Mouse (Mus musculus): Measurements from ENCODE around the gene Col23a1. TPM values are rescaled to one million over a fixed set of nuclear protein-coding genes. Genes with fewer than 3 reads are reported as not detected.

Col23a1 gene
- total RNA-seq, 2 experiments from 2014 or later: 2.8 to 2.9 TPM

DNA sequence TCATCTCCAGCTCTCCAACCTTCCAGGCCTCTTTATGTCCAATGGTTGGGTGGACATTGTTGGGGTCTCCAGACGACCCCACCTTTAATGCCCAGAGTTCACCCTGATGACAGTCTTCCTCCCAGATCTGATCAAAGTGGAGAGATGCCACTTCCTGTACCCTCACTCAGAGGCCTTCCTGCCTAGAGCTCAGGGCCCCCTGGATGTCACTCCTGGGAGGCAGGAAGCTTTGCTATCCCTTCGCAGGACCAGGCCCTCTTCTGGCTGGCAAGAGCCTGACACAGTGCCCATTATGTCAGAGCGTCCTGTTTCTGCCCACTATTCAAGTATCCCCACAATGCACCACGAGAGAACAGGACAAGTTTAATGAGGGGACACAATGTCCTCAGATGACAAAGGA, 289.3 kb downstream of the Col23a1 start:
- DNase-seq: no peak
- intact Hi-C loops (cut with DNase I): no loop called here

GRCm38 (mm10) chr11:51582713-51583112, 293.0 kb downstream of the Col23a1 start:
- DNase-seq: peak; percentile 73 to 80
- intact Hi-C loops (cut with DNase I): loop anchor here (5.0 kb wide), 1 partner anchor 45 kb away; no protein-coding TSS in a partner anchor

- no peak for DNase-seq
- intact Hi-C loops (cut with DNase I): loop anchor here (5.0 kb wide), 1 partner anchor 47 kb away; no protein-coding TSS in a partner anchor
These were observed 294.3 kb downstream of the Col23a1 start for GRCm38 (mm10) chr11:51584057-51584430.

GRCm38 (mm10) chr11:51584431-51585248, 294.9 kb downstream of the Col23a1 start, which contains the start of gene Phykpl:
Phykpl (plus strand) TSS chr11:51584757.
- peak; percentile 98 to 99 for DNase-seq
- intact Hi-C loops (cut with DNase I): loop anchor here (5.0 kb wide), 1 partner anchor 47 kb away; no protein-coding TSS in a partner anchor

GRCm38 (mm10) chr11:51585608-51586252, 296.0 kb downstream of the Col23a1 start:
- intact Hi-C loops (cut with DNase I): no loop called here
- DNase-seq: no peak

DNA sequence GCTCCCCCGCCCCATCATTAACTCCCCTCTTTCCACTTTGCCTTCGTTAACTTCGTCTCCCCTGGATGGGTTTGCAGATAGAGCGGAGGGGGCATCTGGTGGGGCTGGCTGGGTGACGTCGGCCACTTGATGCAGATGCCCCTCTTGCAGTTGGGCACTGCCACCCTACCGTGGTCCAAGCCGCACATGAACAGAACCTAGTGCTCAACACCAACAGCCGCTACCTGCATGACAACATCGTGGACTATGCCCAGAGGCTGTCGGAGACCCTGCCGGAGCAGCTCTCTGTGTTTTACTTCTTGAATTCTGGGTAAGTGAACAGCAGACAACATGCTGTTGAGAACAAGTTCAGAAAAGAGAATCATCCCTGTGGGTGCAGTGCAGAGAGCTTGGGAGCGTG, 296.7 kb downstream of the Col23a1 start:
- intact Hi-C loops (cut with DNase I): no loop called here
- DNase-seq: no peak

- DNase-seq: no peak
- intact Hi-C loops (cut with DNase I): no loop called here
These were observed 297.3 kb downstream of the Col23a1 start for GRCm38 (mm10) chr11:51587059-51587458.

GRCm38 (mm10) chr11:51588833-51589232, 299.1 kb downstream of the Col23a1 start:
- intact Hi-C loops (cut with DNase I): no loop called here
- no peak for DNase-seq

- intact Hi-C loops (cut with DNase I): no loop called here
- no peak for DNase-seq
These were observed 300.3 kb downstream of the Col23a1 start for GRCm38 (mm10) chr11:51590002-51590401.

DNA sequence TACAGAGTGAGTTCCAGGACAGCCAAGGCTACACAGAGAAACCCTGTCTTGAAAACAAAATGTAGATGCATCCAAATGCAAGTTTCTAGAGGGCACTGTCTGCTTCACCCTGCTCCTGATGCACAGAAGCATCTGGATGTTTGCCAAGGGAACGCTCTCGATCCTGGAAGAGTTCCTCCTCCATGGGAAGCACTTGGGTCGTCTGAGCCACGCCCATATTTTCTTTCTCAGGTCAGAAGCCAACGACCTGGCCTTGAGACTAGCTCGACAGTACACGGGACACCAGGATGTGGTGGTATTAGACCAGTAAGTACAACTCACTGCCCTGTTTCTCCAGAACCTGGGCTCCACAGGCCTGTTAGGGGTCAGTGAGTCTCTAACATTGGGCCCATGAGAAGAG, 301.4 kb downstream of the Col23a1 start:
- intact Hi-C loops (cut with DNase I): no loop called here
- DNase-seq: no peak

- no peak for DNase-seq
- intact Hi-C loops (cut with DNase I): no loop called here
These were observed 302.2 kb downstream of the Col23a1 start for GRCm38 (mm10) chr11:51591915-51592314.

- DNase-seq: no peak
- intact Hi-C loops (cut with DNase I): no loop called here
These were observed 303.6 kb downstream of the Col23a1 start for GRCm38 (mm10) chr11:51593368-51593767.

- no peak for DNase-seq
- intact Hi-C loops (cut with DNase I): no loop called here
These were observed 304.1 kb downstream of the Col23a1 start for GRCm38 (mm10) chr11:51593849-51594248.

DNA sequence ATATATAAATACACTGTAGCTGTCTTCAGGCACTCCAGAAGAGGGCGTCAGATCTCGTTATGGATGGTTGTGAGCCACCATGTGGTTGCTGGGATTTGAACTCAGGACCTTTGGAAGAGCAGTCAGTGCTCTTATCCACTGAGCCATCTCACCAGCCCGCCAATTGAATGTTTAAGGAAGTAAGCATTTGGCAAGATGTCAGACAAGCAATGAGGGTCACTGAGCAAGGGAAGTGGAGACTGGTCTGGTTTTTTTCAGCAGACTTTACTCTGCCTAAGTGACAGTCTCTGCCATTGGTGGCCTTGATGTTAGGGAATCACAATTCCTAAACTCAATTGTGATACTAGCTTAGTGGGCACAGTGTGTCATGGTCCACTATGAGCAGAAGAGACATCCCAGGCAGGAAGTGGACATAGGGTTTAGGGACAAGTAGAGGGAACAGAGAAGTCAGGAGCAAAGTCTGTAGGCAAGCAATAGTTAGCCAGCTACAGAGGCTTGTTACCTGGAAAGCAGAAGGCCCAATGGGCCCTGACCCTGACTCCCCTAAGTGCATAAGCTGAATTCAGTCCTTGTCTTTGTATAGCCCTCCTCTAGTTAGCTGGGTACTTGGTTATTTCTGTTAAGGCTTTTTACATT, 305.1 kb downstream of the Col23a1 start:
- DNase-seq: no peak
- intact Hi-C loops (cut with DNase I): no loop called here

GRCm38 (mm10) chr11:51595459-51596083, 305.9 kb downstream of the Col23a1 start:
- intact Hi-C loops (cut with DNase I): no loop called here
- DNase-seq: no peak

DNA sequence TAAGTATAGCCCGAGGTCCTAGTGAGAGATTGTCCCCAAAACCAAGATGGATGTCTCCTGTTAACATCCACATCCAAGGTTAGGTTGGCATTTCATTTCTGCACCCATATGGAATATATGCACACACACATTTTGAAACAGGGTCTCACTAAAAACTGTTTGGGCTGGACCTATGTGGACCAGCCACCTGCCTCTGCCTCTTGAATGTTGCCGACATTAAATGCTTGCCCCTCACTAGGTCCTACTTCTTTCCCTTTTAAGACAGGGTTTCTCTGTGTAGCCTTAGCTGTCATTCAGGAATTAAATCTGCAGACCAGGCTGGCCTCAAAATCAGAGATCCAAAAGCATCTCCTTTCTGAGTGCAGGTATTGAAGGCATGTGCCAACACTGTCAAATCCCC, 307.8 kb downstream of the Col23a1 start:
- DNase-seq: no peak
- intact Hi-C loops (cut with DNase I): no loop called here

DNA sequence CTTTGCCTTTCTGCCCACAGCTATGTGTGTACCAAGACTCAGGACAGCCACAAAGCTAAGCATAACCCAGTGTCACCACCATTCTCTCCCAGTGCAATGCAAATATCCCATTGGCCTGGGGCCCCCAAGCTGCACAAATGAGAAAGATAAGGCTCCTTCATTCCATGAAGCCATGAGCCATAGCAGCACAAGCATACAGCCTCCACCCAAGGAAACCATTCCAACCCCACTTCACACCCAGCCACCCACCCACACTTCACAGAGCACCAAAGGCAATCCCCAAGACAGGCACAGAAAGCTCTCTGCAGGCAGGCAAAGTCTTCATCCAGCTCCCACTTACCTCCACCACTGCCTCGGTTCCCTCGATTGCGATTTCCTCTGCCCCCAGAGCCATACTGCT, 312.5 kb downstream of the Col23a1 start:
- no peak for DNase-seq
- intact Hi-C loops (cut with DNase I): no loop called here

- intact Hi-C loops (cut with DNase I): no loop called here
These were observed 316.1 kb downstream of the Col23a1 start for GRCm38 (mm10) chr11:51605602-51606446.

DNA sequence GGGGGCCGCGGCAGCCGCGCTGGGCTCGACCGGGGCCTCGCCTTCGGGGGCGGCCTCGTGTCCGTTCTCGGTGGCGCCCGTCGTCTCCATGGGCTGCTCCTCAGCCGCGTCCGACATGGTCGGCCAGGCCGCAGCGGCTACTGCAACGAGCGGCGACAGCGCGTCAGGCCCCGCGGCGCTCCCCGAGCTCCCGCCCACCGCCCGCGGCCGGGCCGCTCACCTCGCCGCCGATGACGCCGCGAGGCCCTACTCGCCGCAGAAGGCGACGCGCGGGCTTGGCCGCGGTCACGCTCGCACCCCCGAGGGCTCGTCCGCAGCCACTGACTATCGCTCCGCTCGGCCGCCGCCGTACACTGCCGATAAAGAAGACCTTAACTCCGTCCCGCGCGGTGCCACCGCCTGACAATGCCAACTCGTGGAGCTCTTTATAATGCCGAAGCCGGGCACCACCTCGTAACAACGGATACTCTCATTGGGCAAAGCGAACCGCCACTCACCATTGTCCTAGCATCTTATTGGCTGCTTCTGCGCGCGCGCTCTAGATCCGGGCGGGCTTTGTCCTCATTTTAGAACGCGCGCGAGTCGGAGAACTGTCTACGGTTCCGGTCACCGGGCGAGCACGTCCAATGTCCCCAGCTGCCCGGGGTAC, 316.9 kb downstream of the Col23a1 start, which contains the start of gene Hnrnpab:
Gene Hnrnpab, minus strand, starts transcription at position 401 of the 649 bp plus-strand sequence.
- DNase-seq: peak; percentile 98 to 99
- intact Hi-C loops (cut with DNase I): no loop called here

More at GRCm38 (mm10) chr11:51605602-51606446, 316.1 kb downstream of the Col23a1 start:
- DNase-seq: peak; percentile 91 to 93
